Mouse (Mus musculus): ENCODE measurements around the gene Trim23. TPM values are rescaled to one million over a fixed set of nuclear protein-coding genes. Genes with fewer than 3 reads are reported as not detected.
A peak's percentile ranks its signal among the peaks of the same experiment; 100 is the strongest.

The Trim23 gene
- total RNA-seq (2021), result 10 to 100 TPM; 52.5 to 56.1 TPM
- long read RNA-seq, experiment 1, transcript Trim23-201 (11 exons, 3,416 nt), result major isoform, 26 of 31 reads
- long read RNA-seq, experiment 1, partial matches to known transcripts, result 2 of 31 reads
- long read RNA-seq, experiment 1, other reads (novel, unspliced or antisense), result 3 of 31 reads
- long read RNA-seq, experiment 2, transcript Trim23-201 (11 exons, 3,416 nt), result major isoform, 16 of 22 reads
- long read RNA-seq, experiment 2, partial matches to known transcripts, result 3 of 22 reads
- long read RNA-seq, experiment 2, other reads (novel, unspliced or antisense), result 3 of 22 reads

DNA sequence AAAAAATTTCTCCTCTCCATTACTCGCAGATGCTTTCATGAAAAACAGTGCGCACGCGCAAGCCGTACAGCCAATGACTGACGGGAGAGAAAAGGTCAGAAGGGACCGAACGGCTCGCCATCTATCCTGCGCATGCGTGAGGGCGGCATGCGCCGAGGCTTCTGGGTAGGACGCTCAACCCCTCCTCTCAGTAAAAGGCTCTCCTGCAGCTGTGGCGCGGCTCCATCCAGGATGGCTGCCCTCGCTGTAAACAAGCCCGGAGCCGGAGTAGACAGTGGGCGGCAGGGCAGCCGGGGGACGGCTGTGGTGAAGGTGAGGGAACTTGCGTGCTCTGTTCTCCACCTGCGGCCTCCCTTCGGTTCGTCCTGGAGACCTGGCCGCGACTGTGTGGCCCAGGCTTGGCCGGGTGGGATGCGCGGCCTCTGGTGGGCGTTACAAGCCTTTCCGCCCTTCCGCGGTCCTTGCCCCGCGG lies at the start of gene Trim23:
TSS of gene Trim23 (plus strand) at position 148 of the 472 bp plus-strand sequence.
- peak within 1 kb of the TSS; percentile 73 for H3K4me3 ChIP-seq
- TF ChIP-seq CTCF (IDR thresholded peaks at IDR 0.05), result peak; percentile 3; the same call in 1 of the 2 replicates
- intact Hi-C loops (cut with DNase I), result no loop called here

DNA sequence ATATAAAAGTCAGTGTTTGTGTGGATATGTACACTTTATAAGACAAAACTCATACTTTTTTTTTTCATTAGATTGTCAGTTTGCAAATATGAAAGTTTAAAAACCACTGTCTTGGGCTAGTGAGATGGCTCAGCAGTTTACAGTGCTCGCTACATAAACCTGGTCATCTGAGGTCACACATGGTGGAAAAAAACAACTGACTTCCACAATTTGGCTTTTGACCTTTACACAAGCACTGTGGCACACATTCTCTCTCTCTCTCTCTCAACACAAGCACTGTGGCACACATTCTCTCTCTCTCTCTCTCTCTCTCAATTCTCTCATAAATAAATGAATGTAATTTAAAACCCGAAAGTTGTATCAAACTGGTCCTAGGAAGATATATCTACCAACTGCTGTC lies 46.0 kb upstream of the Trim23 start:
- H3K27ac ChIP-seq, result no peak overlapping the region
- no peak overlapping the region for H3K4me3 ChIP-seq
- no peak for TF ChIP-seq CTCF (IDR thresholded peaks at IDR 0.05)
- intact Hi-C loops (cut with DNase I), result no loop called here
- DNase-seq (ENCODE audit: extremely low spot score in 1 of 2, low spot score in 2 of 2), result no peak

More for the DNA sequence above, at the start of gene Trim23:
- H3K27ac ChIP-seq, result peak within 1 kb of the TSS; percentile 95
- peak; percentile 94 to 97 for DNase-seq (ENCODE audit: extremely low spot score in 1 of 2, low spot score in 2 of 2)

DNA sequence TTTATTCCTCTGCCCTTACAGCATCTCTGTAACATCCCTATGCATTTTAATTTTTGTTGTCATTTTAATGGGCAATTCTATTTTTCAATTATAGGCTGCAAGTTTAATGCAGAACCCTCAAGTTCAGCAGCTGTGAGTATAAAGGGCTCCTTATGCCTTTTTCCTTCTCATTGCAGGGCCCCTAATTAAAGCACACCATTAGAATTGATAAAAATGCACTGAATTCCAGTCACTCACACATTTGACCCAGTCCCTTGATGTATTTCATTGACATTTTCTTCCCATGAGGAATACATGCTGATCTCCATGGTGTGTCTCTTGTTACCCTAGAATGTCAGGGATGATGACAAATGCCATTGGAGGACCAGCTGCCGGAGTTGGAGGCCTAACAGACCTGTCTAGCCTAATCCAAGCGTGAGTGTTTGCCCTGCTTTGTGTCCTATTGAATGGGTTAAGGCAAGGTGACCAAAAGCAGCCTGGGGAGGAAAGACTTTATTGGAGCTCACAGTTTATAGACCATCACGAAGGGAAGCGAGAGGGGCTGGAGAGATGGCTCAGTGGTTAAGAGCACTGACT lies 44.0 kb upstream of the Trim23 start:
- H3K27ac ChIP-seq, result no peak overlapping the region
- no peak for DNase-seq (ENCODE audit: extremely low spot score in 1 of 2, low spot score in 2 of 2)
- no peak for TF ChIP-seq CTCF (IDR thresholded peaks at IDR 0.05)
- intact Hi-C loops (cut with DNase I), result no loop called here
- no peak overlapping the region for H3K4me3 ChIP-seq

DNA sequence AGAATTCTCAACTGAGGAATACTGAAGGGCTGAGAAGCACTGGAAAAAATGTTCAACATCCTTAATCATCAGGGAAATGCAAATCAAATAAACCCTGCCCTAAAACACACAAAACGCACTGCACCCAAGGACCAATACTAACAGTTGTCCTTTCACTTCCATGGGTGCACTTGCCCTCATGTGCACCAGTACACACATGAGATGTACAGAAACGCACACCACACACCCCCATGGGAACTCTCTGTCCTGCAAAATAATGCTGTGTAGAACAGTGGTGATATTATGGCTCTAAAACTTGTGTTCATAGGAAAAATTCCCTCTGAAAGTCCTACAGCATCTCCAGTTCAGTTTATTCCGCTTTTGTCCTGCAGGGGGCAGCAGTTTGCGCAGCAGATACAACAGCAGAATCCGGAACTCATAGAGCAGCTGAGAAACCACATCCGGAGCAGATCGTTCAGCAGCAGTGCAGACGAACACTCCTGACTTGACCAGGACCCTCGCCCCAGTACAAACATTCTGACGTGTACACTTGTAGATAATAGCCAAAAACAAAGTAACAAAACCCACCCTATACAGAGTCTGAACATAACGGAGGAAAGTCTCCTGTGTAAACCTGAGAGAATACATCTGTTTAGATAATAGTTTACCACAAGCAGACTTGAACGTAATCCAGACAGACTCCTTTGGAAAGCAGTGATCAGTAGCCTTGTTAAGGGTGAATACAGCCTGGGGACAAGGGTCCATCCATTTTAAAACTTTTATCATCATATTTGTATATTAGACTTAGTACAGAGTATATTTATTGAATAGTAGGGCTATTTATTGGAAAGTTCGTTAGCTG lies 39.0 kb upstream of the Trim23 start:
- intact Hi-C loops (cut with DNase I), result no loop called here
- peak; percentile 74 to 76 for DNase-seq (ENCODE audit: extremely low spot score in 1 of 2, low spot score in 2 of 2)
- H3K4me3 ChIP-seq, result no peak overlapping the region
- H3K27ac ChIP-seq, result no peak overlapping the region; the same call in 1 of the 2 replicates
- peak; percentile 91 for TF ChIP-seq CTCF (IDR thresholded peaks at IDR 0.05)

DNA sequence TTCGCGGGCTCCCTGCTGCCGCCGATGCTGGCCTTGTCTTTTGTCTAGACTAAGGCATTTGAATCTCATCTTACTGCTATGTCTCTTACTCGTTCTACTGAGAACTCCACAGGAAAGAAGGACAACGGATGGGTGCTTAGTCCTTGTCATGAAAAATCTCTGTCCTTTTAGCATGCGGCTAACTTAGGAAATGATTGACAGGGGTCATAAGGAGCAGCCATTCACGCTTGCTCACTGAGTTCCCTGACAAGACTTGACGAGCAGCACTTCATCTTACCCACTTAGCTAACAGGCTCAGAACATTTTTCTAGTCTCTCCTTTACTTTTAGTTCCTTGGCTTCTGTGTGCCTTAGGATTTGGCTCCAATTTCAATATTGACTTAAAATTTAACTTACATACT lies 33.7 kb upstream of the Trim23 start:
- TF ChIP-seq CTCF (IDR thresholded peaks at IDR 0.05), result no peak
- Histone ChIP-seq H3K27ac (no peak overlapping the region; the same call in 1 of the 2 replicates), H3K4me3 (no peak overlapping the region)
- intact Hi-C loops (cut with DNase I), result no loop called here
- DNase-seq (ENCODE audit: extremely low spot score in 1 of 2, low spot score in 2 of 2), result no peak

DNA sequence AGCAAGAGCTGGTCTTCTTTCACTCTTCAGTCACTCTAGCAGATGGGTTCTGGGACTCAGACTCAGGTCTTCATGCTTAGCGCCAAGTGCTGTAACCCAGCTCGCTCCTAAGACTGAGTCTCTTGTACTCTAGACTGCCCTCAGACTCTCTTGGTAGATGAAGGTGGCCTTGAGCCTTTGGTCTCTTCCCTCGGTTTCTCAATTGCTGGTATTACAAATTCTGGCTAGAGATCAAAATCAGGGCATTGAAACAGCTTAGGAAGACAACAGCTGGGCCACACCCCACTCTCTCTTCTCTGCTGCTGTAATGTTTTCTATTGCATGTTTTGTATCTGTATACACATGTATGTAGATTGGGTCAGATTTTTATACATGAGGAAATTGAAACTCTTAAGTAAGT lies 33.0 kb upstream of the Trim23 start:
- DNase-seq (ENCODE audit: extremely low spot score in 1 of 2, low spot score in 2 of 2), result no peak
- no peak overlapping the region for H3K27ac ChIP-seq
- no peak for TF ChIP-seq CTCF (IDR thresholded peaks at IDR 0.05)
- intact Hi-C loops (cut with DNase I), result no loop called here
- no peak overlapping the region for H3K4me3 ChIP-seq

DNA sequence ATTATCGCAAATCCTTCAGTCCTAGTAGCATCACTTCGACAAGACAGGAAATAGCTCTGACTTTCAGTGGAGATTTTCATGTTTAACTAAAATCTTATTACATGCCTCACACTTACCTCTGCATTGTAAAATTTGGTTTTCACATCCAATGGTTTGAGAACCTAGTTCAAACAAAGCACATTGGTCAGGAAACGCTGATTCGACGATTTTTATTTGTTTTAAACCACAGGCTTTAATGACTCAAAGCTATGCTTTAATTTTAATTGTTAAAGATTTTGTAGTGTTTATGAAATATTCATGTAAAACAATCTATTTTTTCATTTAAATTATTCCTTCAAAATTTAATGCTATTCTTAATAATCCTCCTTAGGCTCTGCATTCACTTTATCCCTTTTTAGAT lies 24.4 kb upstream of the Trim23 start:
- no peak for TF ChIP-seq CTCF (IDR thresholded peaks at IDR 0.05)
- intact Hi-C loops (cut with DNase I), result no loop called here

DNA sequence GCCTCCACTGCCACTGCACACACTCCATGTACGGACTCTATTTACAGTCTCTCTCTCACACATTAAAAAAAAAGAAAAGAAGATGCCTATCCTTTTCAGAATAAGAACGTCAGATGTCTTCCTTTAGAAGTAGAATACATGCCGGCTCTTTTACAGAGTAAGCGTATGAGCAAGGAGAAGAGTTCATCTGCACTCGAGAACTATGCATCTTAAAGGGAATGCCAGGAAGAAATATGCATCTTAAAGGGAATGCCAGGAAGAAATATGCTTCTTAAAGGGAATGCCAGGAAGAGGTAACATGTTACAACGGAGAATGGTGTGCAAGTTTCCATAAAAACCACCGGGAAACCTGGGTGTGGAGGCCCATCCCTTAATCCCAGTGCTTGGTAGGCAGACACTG lies 23.5 kb upstream of the Trim23 start:
- Histone ChIP-seq H3K4me3 (no peak overlapping the region), H3K27ac (no peak overlapping the region)
- intact Hi-C loops (cut with DNase I), result no loop called here
- no peak for TF ChIP-seq CTCF (IDR thresholded peaks at IDR 0.05)
- DNase-seq (ENCODE audit: extremely low spot score in 1 of 2, low spot score in 2 of 2), result no peak

More for the DNA sequence above, 24.4 kb upstream of the Trim23 start:
- Histone ChIP-seq H3K27ac (no peak overlapping the region), H3K4me3 (no peak overlapping the region)
- DNase-seq (ENCODE audit: extremely low spot score in 1 of 2, low spot score in 2 of 2), result no peak

DNA sequence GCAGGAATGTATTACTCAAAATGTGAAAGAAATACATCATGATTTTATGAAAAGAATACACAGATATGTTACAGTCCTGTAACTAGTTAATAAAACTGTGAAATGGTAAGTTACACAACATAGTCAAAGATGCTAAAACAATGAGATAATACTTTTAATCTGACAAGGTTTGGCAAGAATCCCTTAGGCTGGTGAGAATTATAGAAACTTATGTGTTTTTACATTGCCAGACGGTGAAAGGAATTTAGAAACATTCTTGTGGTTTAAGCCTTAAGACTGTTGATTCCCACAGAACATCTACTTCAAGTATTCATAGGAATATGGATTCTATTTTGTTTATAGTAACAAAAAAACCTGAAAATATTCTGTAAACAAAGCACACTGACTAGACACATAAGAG lies 22.9 kb upstream of the Trim23 start:
- no peak for DNase-seq (ENCODE audit: extremely low spot score in 1 of 2, low spot score in 2 of 2)
- intact Hi-C loops (cut with DNase I), result no loop called here
- H3K4me3 ChIP-seq, result no peak overlapping the region
- no peak for TF ChIP-seq CTCF (IDR thresholded peaks at IDR 0.05)
- H3K27ac ChIP-seq, result no peak overlapping the region

DNA sequence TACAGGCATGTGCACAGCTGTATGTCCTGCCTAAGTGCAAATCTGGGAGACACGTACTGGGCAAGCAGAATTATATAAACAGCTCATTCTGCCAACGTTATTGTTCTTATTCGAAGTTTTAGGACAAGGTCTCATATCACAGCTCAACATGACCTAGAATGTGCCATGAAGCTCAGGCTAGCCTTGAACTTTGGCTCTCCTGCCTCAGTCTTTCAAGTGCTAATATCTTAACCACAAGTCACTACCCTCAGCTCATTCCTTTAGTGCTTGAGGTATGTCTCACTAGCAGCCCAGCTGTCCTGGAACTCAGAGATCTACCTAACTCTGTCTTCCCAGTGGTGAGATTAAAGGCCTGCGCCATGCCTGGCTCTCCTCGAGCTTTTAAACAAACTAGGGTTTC lies 6.9 kb upstream of the Trim23 start:
- intact Hi-C loops (cut with DNase I), result no loop called here
- no peak for DNase-seq (ENCODE audit: extremely low spot score in 1 of 2, low spot score in 2 of 2)
- Histone ChIP-seq H3K27ac (no peak overlapping the region), H3K4me3 (no peak overlapping the region)
- no peak for TF ChIP-seq CTCF (IDR thresholded peaks at IDR 0.05)

DNA sequence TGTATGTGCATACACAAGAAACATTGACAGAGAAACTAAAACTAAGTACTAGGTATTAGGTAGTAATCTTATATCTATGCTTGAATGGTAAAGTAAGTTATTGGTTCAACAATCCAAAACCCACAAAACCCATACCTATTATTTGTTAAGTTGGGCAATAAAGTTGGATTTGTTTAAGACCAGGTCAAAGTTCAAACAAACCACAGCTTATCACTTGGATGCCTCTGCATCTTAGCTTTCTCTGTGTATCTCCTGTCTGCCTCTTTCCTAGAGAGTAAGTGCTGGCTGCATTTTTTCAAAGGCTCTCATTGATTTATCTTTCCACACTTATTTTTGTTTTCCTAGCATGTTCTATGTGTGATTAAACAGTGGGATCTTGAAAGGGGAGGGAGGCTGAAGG lies 6.1 kb upstream of the Trim23 start:
- no peak for DNase-seq (ENCODE audit: extremely low spot score in 1 of 2, low spot score in 2 of 2)
- no peak overlapping the region for H3K4me3 ChIP-seq
- intact Hi-C loops (cut with DNase I), result no loop called here
- no peak for TF ChIP-seq CTCF (IDR thresholded peaks at IDR 0.05)
- no peak overlapping the region for H3K27ac ChIP-seq

DNA sequence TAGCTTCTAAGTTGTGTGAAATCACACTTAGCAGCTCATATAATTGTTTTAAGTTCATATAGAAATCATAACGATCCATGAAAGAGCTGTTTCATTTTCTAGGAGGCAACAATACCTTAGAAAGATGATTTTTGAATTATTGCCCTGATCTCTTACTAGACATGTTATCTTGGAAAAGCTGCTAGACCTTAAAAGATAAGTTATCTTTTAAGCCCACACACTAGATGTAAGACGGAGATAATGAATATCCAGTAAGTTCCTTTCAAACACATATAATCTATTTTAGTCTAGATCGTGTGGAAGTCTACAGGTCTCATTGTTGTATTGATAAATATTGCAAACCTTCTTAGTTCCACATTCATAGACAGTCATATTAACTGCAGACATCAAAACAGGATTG lies 1.7 kb upstream of the Trim23 start:
- Histone ChIP-seq H3K27ac (no peak overlapping the region), H3K4me3 (no peak overlapping the region; the same call in 1 of the 2 replicates)
- DNase-seq (ENCODE audit: extremely low spot score in 1 of 2, low spot score in 2 of 2), result no peak
- intact Hi-C loops (cut with DNase I), result no loop called here
- no peak for TF ChIP-seq CTCF (IDR thresholded peaks at IDR 0.05)

Measured in left cerebral cortex, adult 2 months (tissue).